Mouse (Mus musculus): ENCODE measurements around the gene Apoa5.

DNA sequence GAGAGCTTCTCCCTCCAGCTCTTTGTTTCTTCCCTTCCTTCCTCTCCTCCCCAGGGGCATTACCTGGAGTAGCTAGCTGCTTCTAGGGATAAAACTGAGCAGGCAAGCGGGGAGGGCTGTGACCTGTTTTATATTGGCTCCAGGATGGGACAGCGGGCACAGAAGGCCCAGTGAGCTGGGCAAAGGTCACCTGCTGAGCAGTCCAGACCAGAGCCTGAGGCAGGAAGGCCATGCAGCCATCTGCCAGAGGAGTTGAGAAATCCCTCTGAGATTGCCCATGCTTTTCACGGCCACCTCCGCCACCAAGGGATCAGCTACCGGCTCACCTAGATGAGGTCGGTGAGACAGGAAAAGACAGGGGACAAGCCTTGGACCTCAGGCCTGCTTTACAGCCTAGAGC lies 33.2 kb upstream of the Apoa5 start:
- TF ChIP-seq CTCF (conservative IDR thresholded peaks at IDR 0.05; ENCODE audit: low read length) = no peak
- no peak for TF ChIP-seq POU5F1 (IDR thresholded peaks at IDR 0.05; ENCODE audit: borderline replicate concordance, low read length)
